Comparison of ENCODE assay signal across 8 mouse cellular contexts in genomic region chr2:84937491-84938150, GRCm38 (mm10). TPM values are rescaled to one million over a fixed set of nuclear protein-coding genes. Genes with fewer than 3 reads are reported as not detected.
DNase-seq lines count a peak whose midpoint lies in the region; ATAC-seq and TF ChIP-seq lines count a peak whose summit lies in the region.

No protein-coding gene starts in this region.

- TF ChIP-seq CTCF in hindbrain, postnatal 0 days (IDR thresholded peaks at IDR 0.05; ENCODE audit: low read depth), result no peak

- peak overlapping the region; percentile 59 for H3K4me3 ChIP-seq in kidney, embryonic 16.5 days (ENCODE audit: low read length)
- peak overlapping the region; percentile 56 for H3K4me3 ChIP-seq in embryonic facial prominence, embryonic 10.5 days
- H3K4me3 ChIP-seq in hindbrain, postnatal 0 days (ENCODE audit: low read length), result no peak overlapping the region
- H3K4me3 ChIP-seq in myocyte, result peak overlapping the region; percentile 16

- intact Hi-C loops in left cerebral cortex, postnatal 10 days (cut with DNase I), result no loop called here

- no peaks in the 10 kb centered on the region for H3K36me3 ChIP-seq in kidney, embryonic 16.5 days (ENCODE audit: insufficient read depth, low read length)
- peaks cover 22% of the 10 kb centered on the region; the same call in 1 of the 2 replicates for H3K36me3 ChIP-seq in embryonic facial prominence, embryonic 10.5 days (replicated peaks)
- no peaks in the 10 kb centered on the region for H3K36me3 ChIP-seq in hindbrain, postnatal 0 days (ENCODE audit: insufficient read depth, low read length)
- no peaks in the 10 kb centered on the region for H3K36me3 ChIP-seq in myocyte (ENCODE audit: control insufficient read depth, insufficient read depth)

- H3K27me3 ChIP-seq in kidney, embryonic 16.5 days (ENCODE audit: insufficient read depth, low read length), result no peaks in the 10 kb centered on the region
- no peaks in the 10 kb centered on the region for H3K27me3 ChIP-seq in embryonic facial prominence, embryonic 10.5 days (replicated peaks; ENCODE audit: low read depth, poor library complexity, severe bottlenecking)
- H3K27me3 ChIP-seq in hindbrain, postnatal 0 days (ENCODE audit: insufficient read depth, low read length), result no peaks in the 10 kb centered on the region
- no peaks in the 10 kb centered on the region for H3K27me3 ChIP-seq in myocyte (ENCODE audit: control insufficient read depth, insufficient read depth, insufficient read length)

- DNase-seq in kidney, postnatal 10 days, result no peak
- no peak for DNase-seq in embryonic facial prominence, embryonic 10.5 days (ENCODE audit: low spot score)
- no peak for DNase-seq in hindbrain, postnatal 0 days (ENCODE audit: low spot score)
- DNase-seq in ovary, adult 18-20 months (ENCODE audit: low spot score), result no peak
- no peak for DNase-seq in cerebellum, postnatal 36 days
- no peak for DNase-seq in left cerebral cortex, postnatal 10 days (ENCODE audit: extremely low spot score in 1 of 2, low spot score in 2 of 2)

- H3K4me1 ChIP-seq in kidney, embryonic 16.5 days (ENCODE audit: insufficient read depth, low read length), result peaks cover 19% of the 10 kb centered on the region
- H3K4me1 ChIP-seq in embryonic facial prominence, embryonic 10.5 days, result peaks cover 20% of the 10 kb centered on the region
- peaks cover 5% of the 10 kb centered on the region; the same call in 1 of the 2 replicates for H3K4me1 ChIP-seq in hindbrain, postnatal 0 days (ENCODE audit: insufficient read depth, low read length)

- peak overlapping the region; percentile 72 for H3K4me2 ChIP-seq in kidney, embryonic 16.5 days (replicated peaks; ENCODE audit: low read depth, low read length)
- H3K4me2 ChIP-seq in hindbrain, postnatal 0 days (ENCODE audit: low read depth, low read length), result peak overlapping the region; percentile 52
- H3K4me2 ChIP-seq in myocyte (ENCODE audit: low read depth), result peak overlapping the region; percentile 56

- ATAC-seq in kidney, embryonic 16.5 days (ENCODE audit: low FRiP score, low TSS enrichment), result no peak
- ATAC-seq in hindbrain, postnatal 0 days, result no peak

- H3K27ac ChIP-seq in kidney, embryonic 16.5 days (ENCODE audit: low read length), result peak overlapping the region; percentile 65
- H3K27ac ChIP-seq in embryonic facial prominence, embryonic 10.5 days (replicated peaks), result peak overlapping the region; percentile 85
- H3K27ac ChIP-seq in hindbrain, postnatal 0 days, result no peak overlapping the region

- no peak overlapping the region for H3ac ChIP-seq in myocyte (ENCODE audit: control insufficient read depth, insufficient read length)

- no peaks in the 10 kb centered on the region for H3K9me3 ChIP-seq in kidney, embryonic 16.5 days (ENCODE audit: low read length)
- no peaks in the 10 kb centered on the region for H3K9me3 ChIP-seq in embryonic facial prominence, embryonic 10.5 days
- H3K9me3 ChIP-seq in hindbrain, postnatal 0 days (ENCODE audit: low read length), result no peaks in the 10 kb centered on the region

- H3K79me2 ChIP-seq in myocyte (ENCODE audit: control insufficient read depth, insufficient read depth), result no peaks in the 10 kb centered on the region

- peak overlapping the region; percentile 78 for H3K9ac ChIP-seq in kidney, embryonic 16.5 days (replicated peaks; ENCODE audit: low read length)
- no peak overlapping the region for H3K9ac ChIP-seq in hindbrain, postnatal 0 days (replicated peaks; ENCODE audit: low read length)

- TF ChIP-seq POLR2A in myocyte (IDR thresholded peaks at IDR 0.05; ENCODE audit: insufficient read length, low read depth), result no peak

- 45% methylated on average over 3 of the region's 3 CpGs for WGBS in kidney, embryonic 16.5 days
- 61% methylated on average over 3 of the region's 3 CpGs for WGBS in embryonic facial prominence, embryonic 10.5 days
- 57% methylated on average over 3 of the region's 3 CpGs for WGBS in hindbrain, postnatal 0 days

TF ChIP-seq in myocyte, 11 proteins besides CTCF, POLR2A, EP300 and RAD21:
- TF ChIP-seq REST (IDR thresholded peaks at IDR 0.05; ENCODE audit: insufficient read depth, insufficient read length), result no peak
- TF ChIP-seq TCF12 (IDR thresholded peaks at IDR 0.05; ENCODE audit: insufficient read depth, poor library complexity, severe bottlenecking), result no peak
- no peak for TF ChIP-seq POLR2AphosphoS2 (IDR thresholded peaks at IDR 0.05; ENCODE audit: insufficient read length, low read depth)
- TF ChIP-seq MAX (IDR thresholded peaks at IDR 0.05; ENCODE audit: low read depth), result no peak

RNA-seq across cellular contexts. Expression of gene Slc43a3, which starts 1.2 kb away (rescaled TPM):
- 57.4 and 58.0 TPM in 2 replicates for polyA plus RNA-seq in kidney, embryonic 16.5 days (2015; fragmentation: Nextera tagmentation; extraction: Ambion mirVana)
- polyA plus RNA-seq in embryonic facial prominence, embryonic 10.5 days (2016; fragmentation: Nextera tagmentation; extraction: Ambion mirVana), result 29.5 and 30.8 TPM in 2 replicates
- total RNA-seq in hindbrain, postnatal 0 days (2014; rRNA removed), result 4.9 and 9.7 TPM in 2 replicates
- polyA plus RNA-seq in hindbrain, postnatal 0 days (2015; fragmentation: Nextera tagmentation; extraction: Ambion mirVana), result 4.1 and 6.4 TPM in 2 replicates
- polyA plus RNA-seq in myocyte (2012; fragmentation: generic; extraction: Trizol), result 4.5 TPM
- total RNA-seq in left cerebral cortex, postnatal 10 days (2021), result 1 to 10 TPM; 1.8 to 2.0 TPM

RNA-seq across cellular contexts. Expression of gene Prg2, which starts 42.6 kb away (rescaled TPM):
- polyA plus RNA-seq in kidney, embryonic 16.5 days (2015; fragmentation: Nextera tagmentation; extraction: Ambion mirVana), result 0.36 TPM in 1 of 2 replicates, not detected in the other
- 0.30 TPM in 1 of 2 replicates, not detected in the other for polyA plus RNA-seq in embryonic facial prominence, embryonic 10.5 days (2016; fragmentation: Nextera tagmentation; extraction: Ambion mirVana)
- not detected in 2 replicates for total RNA-seq in hindbrain, postnatal 0 days (2014; rRNA removed)
- polyA plus RNA-seq in hindbrain, postnatal 0 days (2015; fragmentation: Nextera tagmentation; extraction: Ambion mirVana), result not detected in 2 replicates
- not detected for polyA plus RNA-seq in myocyte (2012; fragmentation: generic; extraction: Trizol)
- not detected for total RNA-seq in left cerebral cortex, postnatal 10 days (2021)

RNA-seq across cellular contexts. Expression of gene Prg3, which starts 50.4 kb away (rescaled TPM):
- not detected in 2 replicates for polyA plus RNA-seq in kidney, embryonic 16.5 days (2015; fragmentation: Nextera tagmentation; extraction: Ambion mirVana)
- polyA plus RNA-seq in embryonic facial prominence, embryonic 10.5 days (2016; fragmentation: Nextera tagmentation; extraction: Ambion mirVana), result not detected in 2 replicates
- total RNA-seq in hindbrain, postnatal 0 days (2014; rRNA removed), result not detected in 2 replicates
- polyA plus RNA-seq in hindbrain, postnatal 0 days (2015; fragmentation: Nextera tagmentation; extraction: Ambion mirVana), result not detected in 2 replicates
- polyA plus RNA-seq in myocyte (2012; fragmentation: generic; extraction: Trizol), result not detected
- not detected for total RNA-seq in left cerebral cortex, postnatal 10 days (2021)

RNA-seq across cellular contexts. Expression of gene Rtn4rl2, which starts 51.1 kb away (rescaled TPM):
- polyA plus RNA-seq in kidney, embryonic 16.5 days (2015; fragmentation: Nextera tagmentation; extraction: Ambion mirVana), result 1.0 and 1.5 TPM in 2 replicates
- 2.5 and 2.6 TPM in 2 replicates for polyA plus RNA-seq in embryonic facial prominence, embryonic 10.5 days (2016; fragmentation: Nextera tagmentation; extraction: Ambion mirVana)
- total RNA-seq in hindbrain, postnatal 0 days (2014; rRNA removed), result 10.1 and 12.2 TPM in 2 replicates
- polyA plus RNA-seq in hindbrain, postnatal 0 days (2015; fragmentation: Nextera tagmentation; extraction: Ambion mirVana), result 4.2 and 4.3 TPM in 2 replicates
- polyA plus RNA-seq in myocyte (2012; fragmentation: generic; extraction: Trizol), result 0.13 TPM
- total RNA-seq in left cerebral cortex, postnatal 10 days (2021), result 10 to 100 TPM; 82.1 to 83.8 TPM
